Mouse (Mus musculus): ENCODE data around the gene Jdp2. TPM values are rescaled to one million over a fixed set of nuclear protein-coding genes. Genes with fewer than 3 reads are reported as not detected.

Jdp2 gene
- polyA plus RNA-seq, 1 experiment = 45.8 TPM

- no peak for DNase-seq (ENCODE audit: extremely low spot score in 1 of 2, low spot score in 1 of 2)
Observed at GRCm38 (mm10) chr12:85682328-85682727, 83.5 kb downstream of the Jdp2 start.

- no peak for DNase-seq (ENCODE audit: extremely low spot score in 1 of 2, low spot score in 1 of 2)
Observed at GRCm38 (mm10) chr12:85684411-85685275, 85.8 kb downstream of the Jdp2 start.

- DNase-seq (ENCODE audit: extremely low spot score in 1 of 2, low spot score in 1 of 2) = no peak
Observed at GRCm38 (mm10) chr12:85686466-85687216, 87.8 kb downstream of the Jdp2 start, which contains the start of gene Batf. TSS of gene Batf (plus strand) at chr12:85686669.

GRCm38 (mm10) chr12:85687217-85687533 lies 88.3 kb downstream of the Jdp2 start:
- no peak for DNase-seq (ENCODE audit: extremely low spot score in 1 of 2, low spot score in 1 of 2)

- DNase-seq (ENCODE audit: extremely low spot score in 1 of 2, low spot score in 1 of 2) = no peak
Observed at GRCm38 (mm10) chr12:85687846-85688245, 89.0 kb downstream of the Jdp2 start.

Other genes starting within 250 kb of the Jdp2 start
- gene Tmed10, start 224.2 kb upstream of the Jdp2 start, polyA plus RNA-seq (2012; rRNA removed) = 128 and 136 TPM in 2 replicates
- 38.0 and 106 TPM in 2 replicates for gene Fos, start 125.1 kb upstream of the Jdp2 start, polyA plus RNA-seq (2012; rRNA removed)
- gene Batf, start 87.6 kb downstream of the Jdp2 start, polyA plus RNA-seq (2012; rRNA removed) = 0.56 and 0.74 TPM in 2 replicates
- 3.8 and 4.2 TPM in 2 replicates for gene Flvcr2, start 147.5 kb downstream of the Jdp2 start, polyA plus RNA-seq (2012; rRNA removed)
- gene Erg28, start 225.5 kb downstream of the Jdp2 start, polyA plus RNA-seq (2012; rRNA removed) = 54.6 and 57.9 TPM in 2 replicates
- 28.7 and 30.0 TPM in 2 replicates for gene Ttll5, start 225.6 kb downstream of the Jdp2 start, polyA plus RNA-seq (2012; rRNA removed)